ENCODE assay signal across 31 mouse cellular contexts in genomic region chr5:30255567-30256354, GRCm38 (mm10). TPM values are rescaled to one million over a fixed set of nuclear protein-coding genes. Genes with fewer than 3 reads are reported as not detected.
A peak's percentile ranks its signal among the peaks of the same experiment; 100 is the strongest.
DNase-seq lines count a peak whose midpoint lies in the region; ATAC-seq and TF ChIP-seq lines count a peak whose summit lies in the region.
"Had no signal": no experiment of that assay in that cellular context is flagged by ENCODE, and none has a peak within 500 bp of the region (broad histone marks: within the 10 kb centered on the region; RNA-seq: fewer than 3 reads in every experiment).

No protein-coding gene starts in this region.

- H3K27ac ChIP-seq in intestine, postnatal 0 days (ENCODE audit: low read depth, low read length): no peak overlapping the region
- no peak overlapping the region for H3K27ac ChIP-seq in intestine, embryonic 16.5 days (ENCODE audit: low read length)
- no peak overlapping the region for H3K27ac ChIP-seq in lung, embryonic 16.5 days (ENCODE audit: low read length)
- H3K27ac ChIP-seq in liver, postnatal 0 days (ENCODE audit: low read depth): peak overlapping the region; percentile 76
- no peak overlapping the region for H3K27ac ChIP-seq in neural tube, embryonic 15.5 days (replicated peaks)
- H3K27ac ChIP-seq: forebrain, embryonic 10.5 days; hindbrain, embryonic 12.5 days; kidney, postnatal 0 days; macrophage; midbrain, embryonic 10.5 days; neural tube, embryonic 13.5 days had no signal

- H3K4me2 ChIP-seq in intestine, postnatal 0 days (replicated peaks; ENCODE audit: low read depth): no peak overlapping the region
- H3K4me2 ChIP-seq in intestine, embryonic 16.5 days (ENCODE audit: low read depth, low read length): no peak overlapping the region
- H3K4me2 ChIP-seq in lung, embryonic 16.5 days (ENCODE audit: low read depth, low read length): no peak overlapping the region
- H3K4me2 ChIP-seq in liver, postnatal 0 days (ENCODE audit: low read depth, low read length): no peak overlapping the region
- no peak overlapping the region for H3K4me2 ChIP-seq in neural tube, embryonic 15.5 days
- H3K4me2 ChIP-seq: heart, embryonic 11.5 days; hindbrain, embryonic 12.5 days; neural tube, embryonic 13.5 days had no signal

- H3K4me1 ChIP-seq in intestine, postnatal 0 days (replicated peaks; ENCODE audit: control insufficient read depth, insufficient read depth, low read length): no peaks in the 10 kb centered on the region
- H3K4me1 ChIP-seq in intestine, embryonic 16.5 days (ENCODE audit: control insufficient read depth, insufficient read depth, low read length): no peaks in the 10 kb centered on the region
- no peaks in the 10 kb centered on the region for H3K4me1 ChIP-seq in lung, embryonic 16.5 days (replicated peaks; ENCODE audit: control insufficient read depth, insufficient read depth, low read length)
- peaks cover 3% of the 10 kb centered on the region; the same call in 1 of the 2 replicates for H3K4me1 ChIP-seq in liver, postnatal 0 days (ENCODE audit: insufficient read depth)
- H3K4me1 ChIP-seq in neural tube, embryonic 15.5 days: no peaks in the 10 kb centered on the region
- H3K4me1 ChIP-seq: forebrain, embryonic 10.5 days; hindbrain, embryonic 12.5 days; midbrain, embryonic 10.5 days; neural tube, embryonic 13.5 days had no signal

- no peak overlapping the region for H3K4me3 ChIP-seq in intestine, postnatal 0 days (ENCODE audit: low read depth, low read length)
- H3K4me3 ChIP-seq in intestine, embryonic 16.5 days (ENCODE audit: low read length): no peak overlapping the region
- H3K4me3 ChIP-seq in lung, embryonic 16.5 days (ENCODE audit: low read length): no peak overlapping the region
- no peak overlapping the region for H3K4me3 ChIP-seq in liver, postnatal 0 days (ENCODE audit: low read depth, low read length)
- no peak overlapping the region for H3K4me3 ChIP-seq in neural tube, embryonic 15.5 days (replicated peaks)
- H3K4me3 ChIP-seq: forebrain, embryonic 10.5 days; hindbrain, embryonic 12.5 days; midbrain, embryonic 10.5 days; myocyte; neural tube, embryonic 13.5 days had no signal

- no peak for ATAC-seq in intestine, postnatal 0 days
- no peak for ATAC-seq in intestine, embryonic 16.5 days
- peak; percentile 49 for ATAC-seq in lung, embryonic 16.5 days (ENCODE audit: low read depth)
- ATAC-seq in liver, postnatal 0 days: peak; percentile 97
- ATAC-seq in neural tube, embryonic 15.5 days (ENCODE audit: low FRiP score): no peak
- ATAC-seq: forebrain, embryonic 16.5 days; midbrain, embryonic 16.5 days had no signal

- no peak for DNase-seq in lung, postnatal 25 days (ENCODE audit: low spot score)
- peak; percentile 25 for DNase-seq in R1 (ENCODE audit: low read depth, low spot score)
- no peak for DNase-seq in liver, postnatal 0 days
- no peak for DNase-seq in layer of hippocampus, adult 18-20 months (ENCODE audit: low spot score in 2 of 2)
- DNase-seq: cerebellum, adult 18-20 months; cerebellum, postnatal 14 days; gastrocnemius, postnatal 10 days; heart, postnatal 14 days; kidney, adult 18-20 months; left cerebral cortex, postnatal 4 days; thymus, adult 2 months; thymus, postnatal 4 days had no signal

- H3K27me3 ChIP-seq in intestine, postnatal 0 days (replicated peaks; ENCODE audit: control insufficient read depth, insufficient read depth, low read length): no peaks in the 10 kb centered on the region
- no peaks in the 10 kb centered on the region for H3K27me3 ChIP-seq in intestine, embryonic 16.5 days (replicated peaks; ENCODE audit: control insufficient read depth, insufficient read depth, low read length)
- no peaks in the 10 kb centered on the region for H3K27me3 ChIP-seq in lung, embryonic 16.5 days (ENCODE audit: control insufficient read depth, insufficient read depth, low read depth, low read length)
- H3K27me3 ChIP-seq in liver, postnatal 0 days (ENCODE audit: insufficient read depth, low read length): no peaks in the 10 kb centered on the region
- no peaks in the 10 kb centered on the region for H3K27me3 ChIP-seq in neural tube, embryonic 15.5 days (replicated peaks)
- H3K27me3 ChIP-seq: hindbrain, embryonic 12.5 days; neural tube, embryonic 13.5 days had no signal

- WGBS in intestine, postnatal 0 days: 73% methylated on average over 12 of the region's 12 CpGs
- WGBS in intestine, embryonic 16.5 days: 72% methylated on average over 12 of the region's 12 CpGs
- 53% methylated on average over 12 of the region's 12 CpGs for WGBS in lung, embryonic 16.5 days
- 71% methylated on average over 12 of the region's 12 CpGs for WGBS in liver, postnatal 0 days (ENCODE audit: insufficient replicate concordance)
- 91% methylated on average over 12 of the region's 12 CpGs for WGBS in neural tube, embryonic 15.5 days

- TF ChIP-seq CTCF in intestine, postnatal 0 days (IDR thresholded peaks at IDR 0.05; ENCODE audit: low read depth): peak; percentile 42
- TF ChIP-seq CTCF in liver, postnatal 0 days (IDR thresholded peaks at IDR 0.05; ENCODE audit: low read depth): peak; percentile 18; the same call in 1 of the 2 replicates

- H3K9me3 ChIP-seq in intestine, postnatal 0 days (ENCODE audit: control insufficient read depth): no peaks in the 10 kb centered on the region
- no peaks in the 10 kb centered on the region for H3K9me3 ChIP-seq in intestine, embryonic 16.5 days (ENCODE audit: control insufficient read depth, low read length)
- no peaks in the 10 kb centered on the region for H3K9me3 ChIP-seq in lung, embryonic 16.5 days (ENCODE audit: control insufficient read depth, low read length)
- no peaks in the 10 kb centered on the region for H3K9me3 ChIP-seq in liver, postnatal 0 days (ENCODE audit: low read length)
- H3K9me3 ChIP-seq in neural tube, embryonic 15.5 days (replicated peaks): no peaks in the 10 kb centered on the region
- H3K9me3 ChIP-seq: forebrain, embryonic 10.5 days; hindbrain, embryonic 12.5 days; midbrain, embryonic 10.5 days; neural tube, embryonic 13.5 days had no signal

- H3K36me3 ChIP-seq in intestine, postnatal 0 days (ENCODE audit: control insufficient read depth, insufficient read depth): peaks cover 61% of the 10 kb centered on the region
- peaks cover 11% of the 10 kb centered on the region for H3K36me3 ChIP-seq in intestine, embryonic 16.5 days (ENCODE audit: control insufficient read depth, insufficient read depth, low read length)
- peaks cover 13% of the 10 kb centered on the region; the same call in 1 of the 2 replicates for H3K36me3 ChIP-seq in lung, embryonic 16.5 days (ENCODE audit: control insufficient read depth, insufficient read depth, low read length)
- H3K36me3 ChIP-seq in liver, postnatal 0 days (replicated peaks; ENCODE audit: insufficient read depth, low read length): peaks cover 35% of the 10 kb centered on the region
- H3K36me3 ChIP-seq in neural tube, embryonic 15.5 days: peaks cover 39% of the 10 kb centered on the region

- TF ChIP-seq EP300 in liver, postnatal 0 days (IDR thresholded peaks at IDR 0.05; ENCODE audit: low read depth): no peak

- no peak overlapping the region for H3K9ac ChIP-seq in intestine, postnatal 0 days (ENCODE audit: low read depth, low read length)
- H3K9ac ChIP-seq in intestine, embryonic 16.5 days (ENCODE audit: low read depth, low read length): no peak overlapping the region
- H3K9ac ChIP-seq in lung, embryonic 16.5 days (ENCODE audit: low read length): no peak overlapping the region
- no peak overlapping the region for H3K9ac ChIP-seq in liver, postnatal 0 days (replicated peaks)
- H3K9ac ChIP-seq in neural tube, embryonic 15.5 days (replicated peaks): no peak overlapping the region
- H3K9ac ChIP-seq: hindbrain, embryonic 12.5 days; neural tube, embryonic 13.5 days had no signal

RNA-seq across cellular contexts. Expression of gene Selenoi, which starts 23.4 kb away (rescaled TPM):
- 66.2 and 78.5 TPM in 2 replicates for polyA plus RNA-seq in intestine, postnatal 0 days (2015; fragmentation: Nextera tagmentation; extraction: Ambion mirVana)
- polyA plus RNA-seq in intestine, embryonic 16.5 days (2015; fragmentation: Nextera tagmentation; extraction: Ambion mirVana): 52.2 and 57.8 TPM in 2 replicates
- polyA plus RNA-seq in lung, embryonic 16.5 days (2015; fragmentation: Nextera tagmentation; extraction: Ambion mirVana): 15.1 and 19.4 TPM in 2 replicates
- 9.3 and 9.8 TPM in 2 replicates for polyA plus RNA-seq in liver, postnatal 0 days (2015; fragmentation: Nextera tagmentation; extraction: Ambion mirVana)
- total RNA-seq in layer of hippocampus, adult 18-20 months (2021): 10 to 100 TPM; 33.5 to 41.2 TPM
- polyA plus RNA-seq in neural tube, embryonic 15.5 days (2015; fragmentation: Nextera tagmentation; extraction: Ambion mirVana): 25.0 and 26.6 TPM in 2 replicates

RNA-seq across cellular contexts. Expression of gene Drc1, which starts 25.4 kb away (rescaled TPM):
- 0.72 and 1.1 TPM in 2 replicates for polyA plus RNA-seq in intestine, postnatal 0 days (2015; fragmentation: Nextera tagmentation; extraction: Ambion mirVana)
- polyA plus RNA-seq in intestine, embryonic 16.5 days (2015; fragmentation: Nextera tagmentation; extraction: Ambion mirVana): 1.2 and 1.8 TPM in 2 replicates
- polyA plus RNA-seq in lung, embryonic 16.5 days (2015; fragmentation: Nextera tagmentation; extraction: Ambion mirVana): 4.8 and 5.8 TPM in 2 replicates
- 0.31 and 0.44 TPM in 2 replicates for polyA plus RNA-seq in liver, postnatal 0 days (2015; fragmentation: Nextera tagmentation; extraction: Ambion mirVana)
- 1 to 10 TPM; 8.6 to 8.8 TPM for total RNA-seq in layer of hippocampus, adult 18-20 months (2021)
- polyA plus RNA-seq in neural tube, embryonic 15.5 days (2015; fragmentation: Nextera tagmentation; extraction: Ambion mirVana): 4.1 and 7.1 TPM in 2 replicates
- total RNA-seq: granulocyte monocyte progenitor cell, adult 5-6 weeks; MEL had no signal
- polyA plus RNA-seq: macrophage had no signal

RNA-seq across cellular contexts. Expression of gene Adgrf3, which starts 50.2 kb away (rescaled TPM):
- 0.07 TPM in 1 of 2 replicates, not detected in the other for polyA plus RNA-seq in intestine, postnatal 0 days (2015; fragmentation: Nextera tagmentation; extraction: Ambion mirVana)
- polyA plus RNA-seq in intestine, embryonic 16.5 days (2015; fragmentation: Nextera tagmentation; extraction: Ambion mirVana): 0.15 and 0.29 TPM in 2 replicates
- polyA plus RNA-seq in lung, embryonic 16.5 days (2015; fragmentation: Nextera tagmentation; extraction: Ambion mirVana): 0.11 and 0.25 TPM in 2 replicates
- polyA plus RNA-seq in liver, postnatal 0 days (2015; fragmentation: Nextera tagmentation; extraction: Ambion mirVana): not detected in 2 replicates
- total RNA-seq in layer of hippocampus, adult 18-20 months (2021): not detected
- polyA plus RNA-seq in neural tube, embryonic 15.5 days (2015; fragmentation: Nextera tagmentation; extraction: Ambion mirVana): 0.11 TPM in 1 of 2 replicates, not detected in the other
- total RNA-seq: gastrocnemius, postnatal 10 days; layer of hippocampus, postnatal 14 days; left cerebral cortex, adult 8-10 months; left cerebral cortex, postnatal 4 days had no signal
- polyA plus RNA-seq: embryonic facial prominence, embryonic 11.5 days; forebrain, embryonic 10.5 days; forebrain, embryonic 16.5 days; hindbrain, embryonic 12.5 days; macrophage; midbrain, embryonic 16.5 days; neural tube, embryonic 13.5 days had no signal

Comparison
In these comparisons a context has a peak if more than half of its experiments do, and no peak if none do; other contexts are left out.
1. ATAC-seq: peak in lung, embryonic 16.5 days (single experiment) and liver, postnatal 0 days (single experiment); none in intestine, postnatal 0 days (single experiment), intestine, embryonic 16.5 days (single experiment) and neural tube, embryonic 15.5 days (single experiment).